Comparison of ENCODE assay signal across 9 mouse cellular contexts in genomic region chr5:92128570-92128969, GRCm38 (mm10). TPM values are rescaled to one million over a fixed set of nuclear protein-coding genes. Genes with fewer than 3 reads are reported as not detected.
DNase-seq lines count a peak whose midpoint lies in the region; ATAC-seq and TF ChIP-seq lines count a peak whose summit lies in the region.
"Had no signal": no experiment of that assay in that cellular context is flagged by ENCODE, and none has a peak within 500 bp of the region (broad histone marks: within the 10 kb centered on the region; RNA-seq: fewer than 3 reads in every experiment).

No protein-coding gene starts in this region.

- ATAC-seq in kidney, postnatal 0 days (replicated peaks; ENCODE audit: low FRiP score, low read depth): peak; percentile 79; the same call in 1 of the 2 replicates
- ATAC-seq in megakaryocyte-erythroid progenitor cell, adult 5-6 weeks (replicated peaks; ENCODE audit: low FRiP score, low TSS enrichment, poor library complexity, severe bottlenecking): peak; percentile 97

- no peaks in the 10 kb centered on the region for H3K9me3 ChIP-seq in kidney, postnatal 0 days (replicated peaks; ENCODE audit: low read length)

- no peak overlapping the region for H3K27ac ChIP-seq in kidney, postnatal 0 days
- no peak overlapping the region for H3K27ac ChIP-seq in thymus, adult 2 months (ENCODE audit: control insufficient read depth, insufficient read depth, low read length)
- H3K27ac ChIP-seq: neural tube, embryonic 13.5 days had no signal

- WGBS in kidney, postnatal 0 days: 20% methylated on average over 8 of the region's 8 CpGs
- 46% methylated on average over 8 of the region's 8 CpGs for WGBS in thymus, adult 2 months

- H3K4me2 ChIP-seq in kidney, postnatal 0 days (ENCODE audit: low read length): peak overlapping the region; percentile 13; the same call in 1 of the 2 replicates
- H3K4me2 ChIP-seq: neural tube, embryonic 13.5 days had no signal

- no peaks in the 10 kb centered on the region for H3K4me1 ChIP-seq in kidney, postnatal 0 days (replicated peaks; ENCODE audit: insufficient read depth, low read length)
- no peaks in the 10 kb centered on the region for H3K4me1 ChIP-seq in thymus, adult 2 months (replicated peaks; ENCODE audit: control insufficient read depth, insufficient read depth, low read length)

- peak; percentile 59 for DNase-seq in adrenal gland, postnatal 14 days
- DNase-seq in adrenal gland, adult 18-20 months (ENCODE audit: low spot score in 2 of 2): no peak
- peak; percentile 98 for DNase-seq in Muller cell, postnatal 12 days (ENCODE audit: inconsistent ontology term)
- peak; percentile 57 for DNase-seq in fibroblast of lung, adult 2 months (ENCODE audit: low read depth)
- peak; percentile 67 for DNase-seq in kidney, postnatal 0 days (ENCODE audit: low spot score)
- peak; percentile 27 for DNase-seq in thymus, adult 2 months
- DNase-seq in adrenal gland, adult 8-10 months: no peak

- no peak for TF ChIP-seq POLR2A in thymus, adult 2 months (IDR thresholded peaks at IDR 0.05; ENCODE audit: control insufficient read depth, extremely low read depth, insufficient read depth, low read length, poor library complexity)

- TF ChIP-seq CTCF in kidney, postnatal 0 days (IDR thresholded peaks at IDR 0.05; ENCODE audit: low read depth): no peak
- no peak for TF ChIP-seq CTCF in thymus, adult 2 months (IDR thresholded peaks at IDR 0.05; ENCODE audit: borderline replicate concordance, control insufficient read depth, extremely low read depth, insufficient read depth, low read length, poor library complexity)

- H3K36me3 ChIP-seq in kidney, postnatal 0 days (ENCODE audit: insufficient read depth, low read length): no peaks in the 10 kb centered on the region
- H3K36me3 ChIP-seq in thymus, adult 2 months (ENCODE audit: control insufficient read depth, insufficient read depth, low read length): no peaks in the 10 kb centered on the region

- no peak overlapping the region for H3K4me3 ChIP-seq in kidney, postnatal 0 days (replicated peaks; ENCODE audit: low read depth, low read length)
- no peak overlapping the region for H3K4me3 ChIP-seq in thymus, adult 2 months (ENCODE audit: control insufficient read depth, insufficient read depth, low read length)
- H3K4me3 ChIP-seq: neural tube, embryonic 13.5 days had no signal

- no peak overlapping the region for H3K9ac ChIP-seq in kidney, postnatal 0 days (ENCODE audit: low read depth, low read length)
- H3K9ac ChIP-seq: neural tube, embryonic 13.5 days had no signal

- H3K27me3 ChIP-seq in kidney, postnatal 0 days (ENCODE audit: insufficient read depth, low read length): no peaks in the 10 kb centered on the region
- no peaks in the 10 kb centered on the region for H3K27me3 ChIP-seq in thymus, adult 2 months (ENCODE audit: control insufficient read depth, insufficient read depth, low read length)
- H3K27me3 ChIP-seq: neural tube, embryonic 13.5 days had no signal

RNA-seq across cellular contexts. Expression of gene Uso1, which starts 9.2 kb away (rescaled TPM):
- 72.1 and 77.0 TPM in 2 replicates for total RNA-seq in adrenal gland, postnatal 14 days (2021)
- total RNA-seq in adrenal gland, adult 18-20 months (2021): 10 to 100 TPM; 81.8 to 98.8 TPM
- 36.1 and 38.4 TPM in 2 replicates for polyA plus RNA-seq in kidney, postnatal 0 days (2015; fragmentation: Nextera tagmentation; extraction: Ambion mirVana)
- total RNA-seq in megakaryocyte-erythroid progenitor cell, adult 5-6 weeks (2014; fragmentation: Nextera tagmentation): 39.3 and 42.0 TPM in 2 replicates
- total RNA-seq in megakaryocyte-erythroid progenitor cell, adult 5-6 weeks (2017): 12.2 and 13.4 TPM in 2 replicates
- polyA plus RNA-seq in thymus, adult 2 months (2012; rRNA removed): 25.4 and 32.3 TPM in 2 replicates
- 100 to 1,000 TPM in 1 of 4 experiments, 10 to 100 TPM in 3; 84.5 to 114 (median 92.1) TPM for total RNA-seq in adrenal gland, adult 8-10 months (2022)

RNA-seq across cellular contexts. Expression of gene G3bp2, which starts 45.1 kb away (rescaled TPM):
- total RNA-seq in adrenal gland, postnatal 14 days (2021): 105 and 123 TPM in 2 replicates
- total RNA-seq in adrenal gland, adult 18-20 months (2021): 100 to 1,000 TPM; 117 to 135 TPM
- 134 and 155 TPM in 2 replicates for polyA plus RNA-seq in kidney, postnatal 0 days (2015; fragmentation: Nextera tagmentation; extraction: Ambion mirVana)
- total RNA-seq in megakaryocyte-erythroid progenitor cell, adult 5-6 weeks (2014; fragmentation: Nextera tagmentation): 58.2 and 67.8 TPM in 2 replicates
- 89.5 and 117 TPM in 2 replicates for total RNA-seq in megakaryocyte-erythroid progenitor cell, adult 5-6 weeks (2017)
- polyA plus RNA-seq in thymus, adult 2 months (2012; rRNA removed): 26.9 and 28.3 TPM in 2 replicates
- total RNA-seq in adrenal gland, adult 8-10 months (2022): 100 to 1,000 TPM; 152 to 167 (median 162) TPM

Comparison
In these comparisons a context has a peak if more than half of its experiments do, and no peak if none do; other contexts are left out.
1. DNase-seq: peak in adrenal gland, postnatal 14 days (single experiment), Muller cell, postnatal 12 days (single experiment), fibroblast of lung, adult 2 months (single experiment), kidney, postnatal 0 days (single experiment) and thymus, adult 2 months (single experiment); none in adrenal gland, adult 18-20 months (0 of 2) and adrenal gland, adult 8-10 months (single experiment).